Mouse (Mus musculus) liver, embryonic 16.5 days (tissue): ENCODE results near the gene Zfp384. TPM values are rescaled to one million over a fixed set of nuclear protein-coding genes. Genes with fewer than 3 reads are reported as not detected.
"Not testable (repeated sequence)": the region's sequence is repeated elsewhere in the genome, so short reads cannot be mapped to it uniquely, and the experiment has no call there.

Source experiments
- ATAC-seq: fragments of 200-750 bp; cut with Nextera tagmentation; 2 replicates; pipeline ENCODE4 v1.8.0; 2017; ENCODE audit warnings: low read depth, mild to moderate bottlenecking, moderate number of reproducible peaks, moderate library complexity
- H3K27ac ChIP-seq: fragments of 300-500 bp; sonication (generic); 2 replicates; pipeline ENCODE4 v1.5.1; 2014; ENCODE audit warnings: mild to moderate bottlenecking, low read length
- H3K27me3 ChIP-seq: fragments of 300-500 bp; sonication (generic); 2 replicates; pipeline ENCODE4 v1.6.1; 2014; ENCODE audit warnings: low read depth, low read length, mixed read lengths; ENCODE audit not compliant: control insufficient read depth, insufficient read depth
- H3K36me3 ChIP-seq: fragments of 300-500 bp; sonication (generic); 2 replicates; pipeline ENCODE4 v1.6.1; 2014; ENCODE audit warnings: mild to moderate bottlenecking; ENCODE audit not compliant: control insufficient read depth, insufficient read depth
- H3K4me1 ChIP-seq: fragments of 300-500 bp; sonication (generic); 2 replicates; pipeline ENCODE4 v1.6.1; 2014; ENCODE audit warnings: low read depth, low read length, mixed read lengths; ENCODE audit not compliant: control insufficient read depth
- H3K4me2 ChIP-seq: fragments of 300-500 bp; sonication (generic); 2 replicates; pipeline ENCODE4 v1.6.1; 2014; ENCODE audit warnings: low read depth, low read length, mixed read lengths
- H3K4me3 ChIP-seq: fragments of 300-500 bp; sonication (generic); 2 replicates; pipeline ENCODE4 v1.5.1; 2014; ENCODE audit warnings: low read depth, mild to moderate bottlenecking, low read length
- H3K9ac ChIP-seq: fragments of 300-500 bp; sonication (generic); 2 replicates; pipeline ENCODE4 v1.6.1; 2014; ENCODE audit warnings: low read depth, low read length
- H3K9me3 ChIP-seq: fragments of 300-500 bp; sonication (generic); replicated peaks from 2 replicates; pipeline ENCODE4 v1.6.1; 2016; ENCODE audit warnings: low read length; ENCODE audit not compliant: control insufficient read depth
- WGBS: fragments of 180-500 bp; shearing (Covaris S2); extraction: QIAGEN DNeasy Blood & Tissue Kit; methylation state at CpG from one replicate; pipeline ENCODE4 v1.1.7; 2014; ENCODE audit not compliant: insufficient replicate concordance; 5-methylcytosine and 5-hydroxymethylcytosine counted together
- polyA plus RNA-seq: library from polyadenylated mRNA; unstranded; fragments of >200 nt; fragmentation: Nextera tagmentation; extraction: Ambion mirVana; gene quantifications from 2 replicates; pipeline ENCODE4 v1.2.1, GENCODE M21; 2015

The Zfp384 gene
- polyA plus RNA-seq, 1 experiment from 2014 or later: 3.5 TPM

- WGBS: 38% methylated on average over 3 of the region's 3 CpGs
- peaks cover 18% of the 10 kb centered on the region for H3K27me3 ChIP-seq
- H3K9ac ChIP-seq: no peak overlapping the region
- H3K36me3 ChIP-seq: no peaks in the 10 kb centered on the region
- no peak overlapping the region for H3K4me3 ChIP-seq
- no peak overlapping the region for H3K4me2 ChIP-seq
- H3K27ac ChIP-seq: no peak overlapping the region
- H3K9me3 ChIP-seq: no peaks in the 10 kb centered on the region
- H3K4me1 ChIP-seq: peaks cover 3% of the 10 kb centered on the region
- no peak for ATAC-seq
Measured at GRCm38 (mm10) chr6:125005086-125005485, 3.9 kb upstream of the Zfp384 start.

DNA sequence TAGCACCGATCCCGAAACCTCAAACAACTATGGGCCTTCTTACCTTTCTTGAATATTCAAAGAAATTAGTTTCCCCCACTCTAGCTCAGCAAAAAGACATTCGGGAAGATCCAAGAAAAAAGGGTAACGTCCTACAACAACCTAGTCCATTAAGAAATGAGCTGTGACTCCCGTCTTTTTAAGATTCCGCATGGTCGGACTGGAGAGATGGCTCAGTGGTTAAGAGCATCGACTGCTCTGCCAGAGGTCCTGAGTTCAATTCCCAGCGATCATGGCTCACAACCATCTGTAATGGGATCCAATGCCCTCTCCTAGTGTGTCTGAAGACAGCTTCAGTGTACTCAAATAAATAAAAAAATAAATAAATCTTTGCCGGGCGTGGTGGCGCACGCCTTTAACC lies 885 bp upstream of the Zfp384 start:
- no peak for ATAC-seq
- peaks cover 10% of the 10 kb centered on the region for H3K36me3 ChIP-seq
- no peaks in the 10 kb centered on the region for H3K9me3 ChIP-seq
- 40% methylated on average over 13 of the region's 13 CpGs for WGBS
- peaks cover 5% of the 10 kb centered on the region; the same call in 1 of the 2 replicates for H3K27me3 ChIP-seq
- H3K9ac ChIP-seq: peak overlapping the region; percentile 50
- H3K27ac ChIP-seq: peak overlapping the region; percentile 46; the same call in 1 of the 2 replicates
- peaks cover 10% of the 10 kb centered on the region for H3K4me1 ChIP-seq
- H3K4me2 ChIP-seq: peak overlapping the region; percentile 83
- peak overlapping the region; percentile 81 for H3K4me3 ChIP-seq

DNA sequence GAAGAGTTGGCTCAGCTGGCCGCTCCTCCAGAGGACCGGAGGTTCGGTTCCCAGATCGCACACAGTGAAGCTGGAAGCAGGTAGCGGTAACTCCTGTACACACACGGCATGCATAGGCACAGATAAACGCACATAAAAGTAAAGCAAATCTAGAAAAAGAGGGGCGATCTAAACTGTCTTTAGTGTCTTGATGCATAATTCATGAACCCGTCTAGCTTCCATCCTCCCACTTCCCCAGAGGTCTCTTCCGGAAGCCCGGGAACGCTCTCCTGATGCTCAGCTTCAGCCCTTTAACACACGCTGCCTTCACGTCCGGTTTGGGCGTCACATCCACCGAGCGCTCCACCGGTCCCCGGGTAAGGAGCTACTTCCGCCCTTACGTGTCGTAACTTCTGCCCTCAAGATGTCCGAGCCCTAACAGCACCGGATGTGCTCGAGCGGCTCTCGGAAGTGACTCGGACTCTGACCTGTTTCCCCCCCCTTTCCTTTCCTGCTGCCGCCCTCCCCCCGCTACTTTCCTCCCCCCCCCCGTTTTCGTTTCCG lies 288 bp upstream of the Zfp384 start:
- no peaks in the 10 kb centered on the region for H3K9me3 ChIP-seq
- under 1% methylated on average over 33 of the region's 34 CpGs for WGBS
- H3K9ac ChIP-seq: peak overlapping the region; percentile 91
- peaks cover 2% of the 10 kb centered on the region; the same call in 1 of the 2 replicates for H3K27me3 ChIP-seq
- peaks cover 10% of the 10 kb centered on the region for H3K4me1 ChIP-seq
- peak overlapping the region; percentile 81 for H3K4me3 ChIP-seq
- H3K36me3 ChIP-seq: peaks cover 11% of the 10 kb centered on the region
- ATAC-seq: peak; percentile 97
- peak overlapping the region; percentile 92 for H3K27ac ChIP-seq
- peak overlapping the region; percentile 83 for H3K4me2 ChIP-seq

DNA sequence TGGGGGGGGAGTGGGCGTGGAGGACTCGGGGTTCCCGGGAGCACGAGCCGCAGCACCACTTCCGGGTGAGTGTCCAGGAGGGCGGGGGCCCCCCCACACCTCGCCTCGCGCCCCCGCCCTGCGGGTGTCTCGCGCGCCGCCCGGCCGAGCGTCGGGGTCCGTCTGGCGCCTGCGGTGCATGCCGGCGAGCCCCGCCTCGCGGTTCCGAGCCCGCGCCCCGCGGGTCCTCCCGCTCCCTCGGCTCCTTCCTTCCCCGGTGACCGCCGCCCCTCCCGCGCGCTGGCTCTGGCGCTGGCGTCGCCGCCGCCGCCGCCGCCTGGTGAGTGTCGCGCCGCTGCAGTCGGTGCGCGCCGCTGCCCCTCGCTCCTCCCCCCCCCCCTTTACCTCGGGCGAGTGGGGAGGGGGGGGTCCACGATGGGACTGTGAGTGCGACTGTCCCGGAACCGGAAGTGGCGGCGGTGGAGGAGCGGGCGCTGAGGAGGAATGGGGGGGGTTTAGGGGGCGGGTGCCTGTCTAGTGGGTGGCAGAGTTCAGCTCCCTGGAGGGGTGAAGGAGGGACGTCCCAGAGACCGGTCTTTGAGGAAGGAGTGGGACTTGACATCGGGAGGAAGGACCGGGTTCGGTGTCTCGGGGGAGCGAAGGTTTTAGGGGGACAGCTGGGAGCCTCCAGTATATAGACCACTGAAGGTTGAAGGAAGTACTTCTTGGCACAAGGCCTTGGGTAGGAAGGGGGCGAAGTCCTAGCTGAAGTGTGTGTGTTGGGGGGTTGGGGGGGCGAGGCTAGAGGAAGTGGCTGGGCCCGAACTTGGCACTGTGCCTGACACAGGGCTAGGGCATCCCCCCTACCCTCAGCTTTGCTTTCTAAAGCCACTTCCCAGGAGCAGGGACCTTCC lies 482 bp downstream of the Zfp384 start:
- Histone ChIP-seq H3K27me3 (no peaks in the 10 kb centered on the region), H3K4me3 (peak overlapping the region; percentile 81), H3K9ac (peak overlapping the region; percentile 91), H3K4me2 (peak overlapping the region; percentile 83), H3K9me3 (no peaks in the 10 kb centered on the region), H3K36me3 (peaks cover 11% of the 10 kb centered on the region), H3K27ac (peak overlapping the region; percentile 92), H3K4me1 (peaks cover 10% of the 10 kb centered on the region)
- WGBS: under 1% methylated on average over 40 of the region's 78 CpGs
- peak; percentile 83 for ATAC-seq

DNA sequence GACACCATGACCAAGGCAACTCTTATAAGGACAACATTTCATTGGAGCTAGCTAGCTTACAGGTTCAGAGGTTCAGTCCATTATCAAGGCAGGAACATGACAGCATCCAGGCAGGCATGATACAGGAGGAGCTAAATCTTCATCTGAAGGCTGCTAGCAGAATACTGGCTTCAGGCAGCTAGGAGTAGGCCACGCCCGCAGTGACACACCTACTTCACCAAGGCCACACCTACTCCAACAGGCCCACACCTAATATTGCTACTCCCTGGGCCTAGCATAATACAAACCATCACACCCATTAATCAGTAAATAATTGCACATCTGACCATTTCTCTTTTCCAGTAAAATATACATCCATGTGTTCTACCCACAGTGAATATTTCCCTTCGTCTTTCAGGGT lies 8.7 kb downstream of the Zfp384 start:
- Histone ChIP-seq H3K4me1 (peaks cover 8% of the 10 kb centered on the region), H3K9ac (no peak overlapping the region), H3K27me3 (no peaks in the 10 kb centered on the region), H3K36me3 (peaks cover 7% of the 10 kb centered on the region; the same call in 1 of the 2 replicates), H3K27ac (no peak overlapping the region), H3K4me3 (no peak overlapping the region), H3K4me2 (no peak overlapping the region), H3K9me3 (no peaks in the 10 kb centered on the region)
- 70% methylated on average over 3 of the region's 3 CpGs for WGBS
- ATAC-seq: peak; percentile 94

GRCm38 (mm10) chr6:125030532-125030931 lies 21.6 kb downstream of the Zfp384 start:
- H3K4me3 ChIP-seq, H3K4me1 ChIP-seq, H3K27ac ChIP-seq, H3K27me3 ChIP-seq, H3K4me2 ChIP-seq, H3K9ac ChIP-seq, H3K9me3 ChIP-seq: not testable (repeated sequence)
- peak; percentile 9; the same call in 1 of the 2 replicates for ATAC-seq
- 45% methylated on average over 7 of the region's 9 CpGs for WGBS
- H3K36me3 ChIP-seq: peaks cover 49% of the 10 kb centered on the region

- WGBS: 89% methylated on average over 16 of the region's 16 CpGs
- H3K4me3 ChIP-seq: no peak overlapping the region
- no peak overlapping the region for H3K9ac ChIP-seq
- no peak overlapping the region for H3K4me2 ChIP-seq
- H3K27ac ChIP-seq: no peak overlapping the region
- H3K27me3 ChIP-seq: no peaks in the 10 kb centered on the region
- ATAC-seq: no peak
- no peaks in the 10 kb centered on the region for H3K9me3 ChIP-seq
- H3K36me3 ChIP-seq: peaks cover 46% of the 10 kb centered on the region
- no peaks in the 10 kb centered on the region for H3K4me1 ChIP-seq
Measured at GRCm38 (mm10) chr6:125031604-125032003, 22.7 kb downstream of the Zfp384 start.

GRCm38 (mm10) chr6:125038666-125039065 lies 29.7 kb downstream of the Zfp384 start:
- Histone ChIP-seq H3K4me3 (peak overlapping the region; percentile 73; the same call in 1 of the 2 replicates), H3K4me2 (peak overlapping the region; percentile 79), H3K4me1 (peaks cover 21% of the 10 kb centered on the region), H3K9ac (no peak overlapping the region), H3K27me3 (no peaks in the 10 kb centered on the region), H3K36me3 (peaks cover 18% of the 10 kb centered on the region), H3K9me3 (no peaks in the 10 kb centered on the region), H3K27ac (no peak overlapping the region; the same call in 1 of the 2 replicates)
- WGBS: 85% methylated on average over 4 of the region's 4 CpGs
- no peak for ATAC-seq

DNA sequence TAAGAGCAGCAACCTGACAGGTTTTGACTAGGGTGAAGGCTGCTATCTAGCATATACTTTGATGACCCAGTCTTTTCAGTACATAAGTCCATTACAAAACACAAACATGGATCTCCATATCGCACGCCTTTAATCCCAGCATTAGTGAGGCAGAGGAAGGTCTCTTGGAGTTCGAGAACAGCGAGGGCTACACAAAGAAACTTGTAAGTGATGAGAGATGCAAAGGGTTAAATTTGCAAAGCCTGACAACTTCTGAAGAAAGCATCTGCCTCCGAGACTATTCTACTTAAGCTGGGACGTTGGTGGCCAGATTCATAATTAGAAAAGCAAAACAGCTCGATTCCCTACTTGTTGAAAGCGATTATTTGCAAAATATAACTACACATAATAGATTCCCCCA lies 30.2 kb downstream of the Zfp384 start:
- Histone ChIP-seq H3K27me3 (no peaks in the 10 kb centered on the region), H3K4me3 (peak overlapping the region; percentile 73), H3K4me2 (peak overlapping the region; percentile 79), H3K9ac (peak overlapping the region; percentile 51), H3K36me3 (peaks cover 17% of the 10 kb centered on the region), H3K9me3 (no peaks in the 10 kb centered on the region), H3K27ac (peak overlapping the region; percentile 76), H3K4me1 (peaks cover 21% of the 10 kb centered on the region)
- ATAC-seq: no peak
- 3% methylated on average over 8 of the region's 8 CpGs for whole genome bisulfite sequencing
